Mouse (Mus musculus) CH12.LX (cell line): ENCODE results near the gene Paox. TPM values are rescaled to one million over a fixed set of nuclear protein-coding genes. Genes with fewer than 3 reads are reported as not detected.

ENCODE experiments used
- DNase-seq: peaks from one replicate; pipeline ENCODE4 v3.0.0-alpha.2; 2013; ENCODE audit errors: extremely low read depth
- H3K27ac ChIP-seq: 2 replicates; pipeline ENCODE4 v1.5.1; 2012; ENCODE audit warnings: low read depth, mild to moderate bottlenecking, control low read depth, moderate library complexity; ENCODE audit not compliant: insufficient read depth
- H3K27me3 ChIP-seq: replicated peaks from 2 replicates; pipeline ENCODE3; 2012; ENCODE audit warnings: inconsistent platforms
- H3K36me3 ChIP-seq, 2 experiments: replicated peaks in 1 of 2; 2 replicates each; pipeline versions ENCODE3 to v1.6.1; 2012; ENCODE audit warnings: inconsistent platforms in 1 of 2, low read length in 1 of 2, mild to moderate bottlenecking in 1 of 2, mixed read lengths in 1 of 2, moderate library complexity in 1 of 2; ENCODE audit not compliant: control insufficient read depth in 1 of 2, insufficient read depth in 1 of 2
- H3K4me1 ChIP-seq, 2 experiments: 2 replicates each; pipeline ENCODE4 v1.6.1; 2012; ENCODE audit warnings: inconsistent platforms in 1 of 2, moderate library complexity in 1 of 2; ENCODE audit not compliant: insufficient read depth in 2 of 2, control insufficient read depth in 1 of 2
- H3K4me2 ChIP-seq: 2 replicates; pipeline ENCODE4 v1.6.1; 2012; ENCODE audit warnings: low read depth, mild to moderate bottlenecking, control low read depth; ENCODE audit not compliant: poor library complexity, insufficient read depth, severe bottlenecking
- H3K4me3 ChIP-seq, 3 experiments: fragments of 150-350 bp in 1 of 3; sonication (generic) in 1 of 3; replicated peaks in 1 of 3; 2 replicates each; pipeline versions ENCODE3 to v1.5.1; 2011 to 2012; ENCODE audit warnings: low read depth in 2 of 3, low read length in 2 of 3, mild to moderate bottlenecking in 2 of 3, moderate library complexity in 2 of 3, control low read depth in 1 of 3, improper control_type of control experiment in 1 of 3, inconsistent platforms in 1 of 3, mixed read lengths in 1 of 3; ENCODE audit not compliant: poor library complexity in 1 of 3
- H3K79me2 ChIP-seq: replicated peaks from 2 replicates; pipeline ENCODE4 v1.6.1; 2012; ENCODE audit warnings: mild to moderate bottlenecking, moderate library complexity; ENCODE audit not compliant: control insufficient read depth, poor library complexity, insufficient read depth, severe bottlenecking; ENCODE audit errors: extremely low read depth
- H3K9ac ChIP-seq: 2 replicates; pipeline ENCODE4 v1.6.1; 2012; ENCODE audit warnings: low read depth, mild to moderate bottlenecking, control low read depth, moderate library complexity; ENCODE audit not compliant: insufficient read depth
- H3K9me3 ChIP-seq: replicated peaks from 2 replicates; pipeline ENCODE3; 2012; ENCODE audit warnings: low read length, inconsistent platforms, mixed read lengths
- CTCF ChIP-seq, 2 experiments: IDR thresholded peaks in 1 of 2; conservative IDR thresholded peaks in 1 of 2; 2 replicates each; pipeline ENCODE4 v1.5.1; 2011 to 2012; ENCODE audit warnings: low read depth in 2 of 2, low read length in 2 of 2, improper control_type of control experiment in 1 of 2, inconsistent platforms in 1 of 2, mild to moderate bottlenecking in 1 of 2, moderate library complexity in 1 of 2
- E2F4 ChIP-seq: IDR thresholded peaks from 2 replicates; pipeline ENCODE4 v1.6.1; 2011; ENCODE audit warnings: low read depth, low read length, improper control_type of control experiment; ENCODE audit not compliant: insufficient replicate concordance
- GABPA ChIP-seq: IDR thresholded peaks from 2 replicates; pipeline ENCODE4 v1.6.1; 2012; ENCODE audit warnings: low read depth, low read length, improper control_type of control experiment, inconsistent platforms; ENCODE audit not compliant: insufficient replicate concordance
- IRF4 ChIP-seq: IDR thresholded peaks from 2 replicates; pipeline ENCODE4 v1.6.1; 2014; ENCODE audit warnings: low read depth, mild to moderate bottlenecking, inconsistent platforms, low read length, improper control_type of control experiment
- MAFK ChIP-seq: IDR thresholded peaks from 2 replicates; pipeline ENCODE4 v1.6.1; 2011; ENCODE audit warnings: low read length, improper control_type of control experiment; ENCODE audit not compliant: insufficient replicate concordance
- MAX ChIP-seq: IDR thresholded peaks from 2 replicates; pipeline ENCODE4 v1.6.1; 2011; ENCODE audit warnings: low read length, improper control_type of control experiment
- MEF2A ChIP-seq: IDR thresholded peaks from 2 replicates; pipeline ENCODE4 v1.6.1; 2014; ENCODE audit warnings: low read depth, mild to moderate bottlenecking, inconsistent platforms, low read length, improper control_type of control experiment, borderline replicate concordance
- NELFE ChIP-seq: IDR thresholded peaks from 2 replicates; pipeline ENCODE4 v1.6.1; 2011; ENCODE audit warnings: low read depth, low read length, improper control_type of control experiment
- NRF1 ChIP-seq: IDR thresholded peaks from 2 replicates; pipeline ENCODE4 v1.6.1; 2014; ENCODE audit warnings: low read depth, mild to moderate bottlenecking, inconsistent platforms, low read length, improper control_type of control experiment, moderate library complexity
- PAX5 ChIP-seq: IDR thresholded peaks from 2 replicates; pipeline ENCODE4 v1.6.1; 2012; ENCODE audit warnings: low read length, inconsistent platforms, mixed read lengths
- RAD21 ChIP-seq: IDR thresholded peaks from 2 replicates; pipeline ENCODE4 v1.6.1; 2011; ENCODE audit warnings: low read depth, mild to moderate bottlenecking, low read length, improper control_type of control experiment, moderate library complexity
- RCOR1 ChIP-seq: conservative IDR thresholded peaks from 2 replicates; pipeline ENCODE4 v1.6.1; 2012; ENCODE audit warnings: low read depth, mild to moderate bottlenecking, inconsistent platforms, low read length, improper control_type of control experiment
- TBP ChIP-seq: conservative IDR thresholded peaks from 2 replicates; pipeline ENCODE4 v1.6.1; 2011; ENCODE audit warnings: low read depth, low read length, improper control_type of control experiment
- ZKSCAN1 ChIP-seq: IDR thresholded peaks from 2 replicates; pipeline ENCODE4 v1.6.1; 2012; ENCODE audit warnings: low read depth, inconsistent platforms, low read length, improper control_type of control experiment, borderline replicate concordance
- ZMIZ1 ChIP-seq: IDR thresholded peaks from 2 replicates; pipeline ENCODE4 v1.6.1; 2012; ENCODE audit warnings: low read depth, mild to moderate bottlenecking, inconsistent platforms, low read length, improper control_type of control experiment
- ZNF384 ChIP-seq: IDR thresholded peaks from 2 replicates; pipeline ENCODE4 v1.6.1; 2012; ENCODE audit warnings: low read depth, low read length, improper control_type of control experiment, inconsistent platforms
- dilution Hi-C: fragments of 300-500 bp; cut with MboI; formaldehyde crosslinking; loops from 2 replicates; pipeline ENCODE4 v1.14.3; 2020; ENCODE audit warnings: low sequenced_read_pairs; ENCODE audit not compliant: extremely low pct_unique_long_range_greater_than_20kb, extremely low pct_ligation_motif_present
- in situ Hi-C: fragments of 300-500 bp; cut with MboI; formaldehyde crosslinking; loops from 3 replicates; pipeline ENCODE4 v1.14.3; 2019; ENCODE audit warnings: low sequenced_read_pairs, low pct_ligation_motif_present, low pct_unique_long_range_greater_than_20kb, mixed read lengths
- polyA plus RNA-seq: library from polyadenylated mRNA; unstranded; fragments of >175 nt; gene quantifications from 2 replicates; pipeline ENCODE4 v1.2.1, GENCODE M21; 2012; ENCODE audit warnings: low read depth; ENCODE audit not compliant: insufficient read length
- total RNA-seq, 2 experiments: library from RNA; depleted of rRNA; stranded (reverse); fragments of 300-350 nt in 1 of 2; fragments of >200 nt in 1 of 2; gene quantifications; 2 replicates each; pipeline ENCODE4 v1.2.3; 2012 to 2014

Gene Paox
- total and polyA plus RNA-seq, 3 experiments = 30.4 to 40.0 (median 34.5) TPM

DNA sequence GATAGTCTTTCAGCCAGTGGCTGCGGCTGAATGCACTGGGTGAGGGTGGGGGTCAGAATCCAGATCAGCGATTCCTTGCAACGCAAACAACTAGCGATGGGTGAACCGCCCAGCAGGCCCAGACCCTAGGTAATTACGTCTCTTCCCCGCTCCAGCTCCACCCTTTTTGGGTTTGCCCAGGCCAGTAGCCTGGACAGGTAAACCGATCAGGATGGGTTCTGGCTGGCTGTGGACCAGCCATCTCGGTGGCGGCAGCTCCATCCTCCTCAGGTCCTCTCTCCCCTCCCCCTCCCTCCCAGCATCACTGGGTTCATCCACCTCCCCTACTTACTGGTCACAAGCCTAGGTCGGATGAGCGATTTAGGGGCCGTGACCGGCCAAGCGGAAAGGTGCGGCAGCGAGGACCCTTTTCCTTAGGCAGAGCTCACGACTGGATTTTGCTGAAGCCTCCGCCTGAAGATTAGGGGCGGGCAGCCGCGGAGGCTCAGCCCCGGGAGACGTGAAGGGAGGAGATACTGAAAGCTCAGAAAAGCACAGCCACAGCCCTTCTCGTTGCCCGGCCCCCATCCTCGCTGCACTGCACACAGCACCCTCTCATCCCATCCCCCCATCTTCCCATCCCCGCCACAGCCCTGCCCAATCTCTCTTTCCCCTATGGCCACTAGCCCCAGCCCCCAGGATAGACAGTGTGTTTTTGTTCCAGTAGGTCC is 38.8 kb downstream of the Paox start, which contains the start of gene Sprn:
Gene Sprn, minus strand, starts transcription at position 660 of the 710 bp plus-strand sequence.
- Histone ChIP-seq H3K9me3 (no peaks in the 10 kb centered on the region), H3K4me2 (no peak within 1 kb of the TSS), H3K36me3 (peaks cover 9 to 34% of the 10 kb centered on the region in 2 experiments), H3K9ac (no peak within 1 kb of the TSS), H3K79me2 (no peaks in the 10 kb centered on the region), H3K4me1 (no peaks in the 10 kb centered on the region), H3K27ac (no peak within 1 kb of the TSS), H3K4me3 (no peak within 1 kb of the TSS), H3K27me3 (peaks cover 22% of the 10 kb centered on the region)
- no peak for DNase-seq
- TF ChIP-seq PAX5 (no peak), NELFE (no peak), NRF1 (no peak), ZNF384 (no peak), ZMIZ1 (no peak), MAX (no peak), IRF4 (no peak), TBP (no peak), RCOR1 (no peak), MAFK (no peak), CTCF (conservative IDR thresholded peaks at IDR 0.05 in 1 of 2, IDR thresholded peaks at IDR 0.05 in 1 of 2; ENCODE audit: low read depth in 2 of 2, low read length in 2 of 2) (no peak), E2F4 (no peak)
- dilution Hi-C loops = no loop called here
- in situ Hi-C loops = no loop called here

DNA sequence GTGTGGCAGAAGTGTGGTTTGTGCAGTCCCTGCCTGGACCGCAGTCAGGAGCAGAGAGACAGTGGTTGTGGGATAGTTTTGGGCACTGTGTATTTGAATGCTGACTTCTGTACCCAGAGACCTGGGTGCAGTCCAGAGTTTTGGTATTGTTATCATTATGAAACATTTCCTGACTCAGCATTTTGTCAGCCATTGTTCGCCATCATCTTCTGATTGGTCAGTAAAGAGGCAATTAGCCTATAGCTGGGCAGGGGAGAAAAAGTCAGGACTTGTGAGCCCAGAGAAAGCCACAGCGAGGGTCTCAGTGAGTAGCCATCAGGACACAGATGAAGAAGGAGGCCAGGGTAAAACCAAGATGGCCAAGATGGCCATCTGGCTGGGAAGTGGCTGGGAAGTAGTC is 44.8 kb downstream of the Paox start:
- Histone ChIP-seq H3K4me2 (no peak overlapping the region), H3K27ac (no peak overlapping the region), H3K79me2 (no peaks in the 10 kb centered on the region), H3K4me1 (peaks cover 2 to 5% of the 10 kb centered on the region in 2 experiments), H3K4me3 (no peak overlapping the region), H3K9ac (no peak overlapping the region), H3K36me3 (no peaks in the 10 kb centered on the region), H3K9me3 (no peaks in the 10 kb centered on the region), H3K27me3 (peaks cover 79% of the 10 kb centered on the region)
- TF ChIP-seq E2F4 (no peak), GABPA (no peak), ZKSCAN1 (no peak), MEF2A (no peak), MAFK (peak; percentile 95), RAD21 (no peak)
- dilution Hi-C loops (no loop called here), in situ Hi-C loops (no loop called here)
- DNase-seq = no peak
